ENCODE assay signal across 22 mouse cellular contexts in genomic region chr10:107948038-107948437, GRCm38 (mm10). TPM values are rescaled to one million over a fixed set of nuclear protein-coding genes. Genes with fewer than 3 reads are reported as not detected.
DNase-seq lines count a peak whose midpoint lies in the region; ATAC-seq and TF ChIP-seq lines count a peak whose summit lies in the region.
"Had no signal": no experiment of that assay in that cellular context is flagged by ENCODE, and none has a peak within 500 bp of the region (broad histone marks: within the 10 kb centered on the region; RNA-seq: fewer than 3 reads in every experiment).

No protein-coding gene starts in this region.

- H3K9me3 ChIP-seq in liver, embryonic 11.5 days (ENCODE audit: control insufficient read depth, low read length): no peaks in the 10 kb centered on the region
- no peaks in the 10 kb centered on the region for H3K9me3 ChIP-seq in liver, postnatal 0 days (ENCODE audit: low read length)
- H3K9me3 ChIP-seq: embryonic facial prominence, embryonic 12.5 days; limb, embryonic 10.5 days; liver, embryonic 15.5 days had no signal

- no peak overlapping the region for H3K4me2 ChIP-seq in liver, embryonic 11.5 days
- no peak overlapping the region; the same call in 1 of the 2 replicates for H3K4me2 ChIP-seq in liver, postnatal 0 days (ENCODE audit: low read depth, low read length)
- H3K4me2 ChIP-seq: embryonic facial prominence, embryonic 12.5 days; liver, embryonic 15.5 days had no signal

- TF ChIP-seq POLR2A in bone marrow, adult 2 months (IDR thresholded peaks at IDR 0.05; ENCODE audit: borderline replicate concordance, control insufficient read depth, low read depth, low read length): no peak
- TF ChIP-seq POLR2A in kidney, adult 2 months (IDR thresholded peaks at IDR 0.05; ENCODE audit: low read depth, low read length): no peak

- H3K27ac ChIP-seq in liver, embryonic 11.5 days (ENCODE audit: low read depth, low read length): no peak overlapping the region
- H3K27ac ChIP-seq in bone marrow, adult 2 months (ENCODE audit: control insufficient read depth, insufficient read depth, low read depth, low read length, poor library complexity): peak overlapping the region; percentile 45; the same call in 1 of the 2 replicates
- no peak overlapping the region for H3K27ac ChIP-seq in liver, postnatal 0 days (ENCODE audit: low read depth)
- no peak overlapping the region for H3K27ac ChIP-seq in kidney, adult 2 months (ENCODE audit: insufficient read depth, low read depth, low read length)
- H3K27ac ChIP-seq: embryonic facial prominence, embryonic 12.5 days; limb, embryonic 10.5 days; liver, embryonic 15.5 days; stomach, postnatal 0 days had no signal

- no peak for DNase-seq in liver, embryonic 11.5 days (ENCODE audit: low spot score)
- DNase-seq in liver: no peak
- DNase-seq in liver, postnatal 0 days: peak; percentile 17
- DNase-seq in kidney, postnatal 36 days: no peak
- DNase-seq in kidney, adult 2 months: no peak
- DNase-seq: adrenal gland, postnatal 14 days; cerebellum, adult 8-10 months; gastrocnemius, postnatal 36 days; kidney, adult 8-10 months; kidney, postnatal 4 days; layer of hippocampus, adult 9-11 months; lung, postnatal 10 days; thymus, postnatal 14 days had no signal

- H3K4me3 ChIP-seq in liver, embryonic 11.5 days (ENCODE audit: low read depth, low read length): no peak overlapping the region
- no peak overlapping the region for H3K4me3 ChIP-seq in bone marrow, adult 2 months (replicated peaks; ENCODE audit: control insufficient read depth, low read depth, low read length)
- no peak overlapping the region for H3K4me3 ChIP-seq in liver, postnatal 0 days (ENCODE audit: low read depth, low read length)
- H3K4me3 ChIP-seq in kidney, adult 2 months (ENCODE audit: insufficient read depth, low read depth, low read length): no peak overlapping the region
- H3K4me3 ChIP-seq: embryonic facial prominence, embryonic 12.5 days; limb, embryonic 10.5 days; liver, embryonic 15.5 days had no signal

- no peak overlapping the region for H3K9ac ChIP-seq in liver, embryonic 11.5 days (ENCODE audit: low read depth, low read length)
- no peak overlapping the region for H3K9ac ChIP-seq in liver, postnatal 0 days (replicated peaks)
- H3K9ac ChIP-seq: embryonic facial prominence, embryonic 12.5 days; liver, embryonic 15.5 days had no signal

- 46% methylated on average over 1 of the region's 1 CpGs for WGBS in liver, embryonic 11.5 days
- 0% methylated on average over 1 of the region's 1 CpGs for WGBS in bone marrow, adult 2 months
- 25% methylated on average over 1 of the region's 1 CpGs for WGBS in liver, postnatal 0 days (ENCODE audit: insufficient replicate concordance)
- 69% methylated on average over 1 of the region's 1 CpGs for WGBS in kidney, adult 2 months

- TF ChIP-seq EP300 in liver, postnatal 0 days (IDR thresholded peaks at IDR 0.05; ENCODE audit: low read depth): no peak

- no peaks in the 10 kb centered on the region for H3K4me1 ChIP-seq in liver, embryonic 11.5 days (replicated peaks; ENCODE audit: control insufficient read depth, insufficient read depth, low read length)
- H3K4me1 ChIP-seq in bone marrow, adult 2 months (ENCODE audit: control insufficient read depth, insufficient read depth, low read length): no peaks in the 10 kb centered on the region; the same call in 1 of the 2 replicates
- no peaks in the 10 kb centered on the region for H3K4me1 ChIP-seq in liver, postnatal 0 days (ENCODE audit: insufficient read depth)
- no peaks in the 10 kb centered on the region for H3K4me1 ChIP-seq in kidney, adult 2 months (ENCODE audit: control insufficient read depth, insufficient read depth, low read length)
- H3K4me1 ChIP-seq: embryonic facial prominence, embryonic 12.5 days; limb, embryonic 10.5 days; liver, embryonic 15.5 days had no signal

- H3K36me3 ChIP-seq in liver, embryonic 11.5 days (ENCODE audit: control insufficient read depth, insufficient read depth, low read length): no peaks in the 10 kb centered on the region
- H3K36me3 ChIP-seq in liver, postnatal 0 days (replicated peaks; ENCODE audit: insufficient read depth, low read length): no peaks in the 10 kb centered on the region
- no peaks in the 10 kb centered on the region for H3K36me3 ChIP-seq in kidney, adult 2 months (ENCODE audit: control insufficient read depth, insufficient read depth, low read length)
- H3K36me3 ChIP-seq: embryonic facial prominence, embryonic 12.5 days; limb, embryonic 10.5 days; liver, embryonic 15.5 days had no signal

- peak; percentile 54 for ATAC-seq in liver, embryonic 11.5 days (replicated peaks; ENCODE audit: low FRiP score)
- ATAC-seq in liver, postnatal 0 days: peak; percentile 62; the same call in 1 of the 2 replicates
- ATAC-seq in neutrophil, adult 5-6 weeks (ENCODE audit: extremely low read depth, insufficient number of reproducible peaks, low FRiP score, poor library complexity, severe bottlenecking): 0 out of 2 replicates have a peak, but pooled peaks have one; percentile 26
- ATAC-seq in cerebellum, adult (ENCODE audit: insufficient number of reproducible peaks, low FRiP score, low TSS enrichment): no peak
- ATAC-seq: forebrain, embryonic 14.5 days had no signal

- no peak for TF ChIP-seq CTCF in bone marrow, adult 2 months (IDR thresholded peaks at IDR 0.05; ENCODE audit: control insufficient read depth, insufficient read depth, low read length)
- no peak for TF ChIP-seq CTCF in liver, postnatal 0 days (IDR thresholded peaks at IDR 0.05; ENCODE audit: low read depth)
- no peak for TF ChIP-seq CTCF in kidney, adult 2 months (conservative IDR thresholded peaks at IDR 0.05; ENCODE audit: insufficient read depth, insufficient read length, low read depth, low read length)

- H3K27me3 ChIP-seq in liver, embryonic 11.5 days (replicated peaks; ENCODE audit: control insufficient read depth, insufficient read depth, low read length): no peaks in the 10 kb centered on the region
- H3K27me3 ChIP-seq in liver, postnatal 0 days (ENCODE audit: insufficient read depth, low read length): no peaks in the 10 kb centered on the region
- no peaks in the 10 kb centered on the region for H3K27me3 ChIP-seq in kidney, adult 2 months (replicated peaks; ENCODE audit: control insufficient read depth, insufficient read depth, low read length)
- H3K27me3 ChIP-seq: embryonic facial prominence, embryonic 12.5 days; liver, embryonic 15.5 days had no signal

RNA-seq across cellular contexts. Expression of gene Otogl, which starts 36.1 kb away (rescaled TPM):
- polyA plus RNA-seq in liver, embryonic 11.5 days (2014; fragmentation: Nextera tagmentation; extraction: Ambion mirVana): 0.12 and 0.14 TPM in 2 replicates
- not detected in 2 replicates for polyA plus RNA-seq in bone marrow, adult 2 months (2011; ENCODE audit: insufficient read depth, insufficient read length, low replicate concordance, missing spikeins)
- polyA plus RNA-seq in liver, postnatal 0 days (2015; fragmentation: Nextera tagmentation; extraction: Ambion mirVana): not detected in 2 replicates
- total RNA-seq in neutrophil, adult 5-6 weeks (2017): under 0.01 TPM in 1 of 2 replicates, not detected in the other
- polyA plus RNA-seq in kidney, adult 2 months (2012; rRNA removed): 0.01 and 0.02 TPM in 2 replicates
- total RNA-seq: gastrocnemius, postnatal 36 days had no signal
- polyA plus RNA-seq: limb, embryonic 10.5 days; neural tube, embryonic 11.5 days had no signal
